Mouse (Mus musculus): ENCODE results near the gene Gm44511.
"Not testable (repeated sequence)": the region's sequence is repeated elsewhere in the genome, so short reads cannot be mapped to it uniquely, and the experiment has no call there.

DNA sequence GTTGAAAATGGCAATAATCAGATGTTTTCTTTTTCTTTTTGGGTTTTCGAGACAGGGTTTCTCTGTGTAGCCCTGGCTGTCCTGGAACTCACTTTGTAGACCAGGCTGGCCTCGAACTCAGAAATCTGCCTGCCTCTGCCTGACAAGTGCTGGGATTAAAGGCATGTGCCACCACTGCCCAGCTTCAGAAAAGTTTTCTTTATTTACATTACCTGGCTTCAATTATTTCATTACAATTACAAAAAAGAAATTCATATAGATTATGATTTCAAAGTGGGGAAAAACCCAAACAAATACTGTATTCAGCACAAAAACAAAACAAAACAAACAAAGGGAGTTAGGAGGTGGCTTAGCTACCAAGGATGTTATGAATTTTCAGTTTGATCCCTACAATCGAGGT, 14.6 kb upstream of the Gm44511 start:
- TF ChIP-seq CTCF (conservative IDR thresholded peaks at IDR 0.05; ENCODE audit: insufficient read depth, insufficient read length, low read depth, low read length); POLR2A (IDR thresholded peaks at IDR 0.05; ENCODE audit: low read depth, low read length): not testable (repeated sequence)
